Mouse (Mus musculus): Measurements from ENCODE around the gene Adar.

GRCm38 (mm10) chr3:89688694-89689581 is 25.9 kb upstream of the Adar start:
- no peak for TF ChIP-seq GATA1 (IDR thresholded peaks at IDR 0.05; ENCODE audit: borderline replicate concordance, low read length)
- no peak for TF ChIP-seq FLI1 (IDR thresholded peaks at IDR 0.05; ENCODE audit: low read length)

All from megakaryocyte, embryonic 14.5 days (primary cell).